Comparison of ENCODE assay signal across 11 mouse cellular contexts in the genomic region with DNA sequence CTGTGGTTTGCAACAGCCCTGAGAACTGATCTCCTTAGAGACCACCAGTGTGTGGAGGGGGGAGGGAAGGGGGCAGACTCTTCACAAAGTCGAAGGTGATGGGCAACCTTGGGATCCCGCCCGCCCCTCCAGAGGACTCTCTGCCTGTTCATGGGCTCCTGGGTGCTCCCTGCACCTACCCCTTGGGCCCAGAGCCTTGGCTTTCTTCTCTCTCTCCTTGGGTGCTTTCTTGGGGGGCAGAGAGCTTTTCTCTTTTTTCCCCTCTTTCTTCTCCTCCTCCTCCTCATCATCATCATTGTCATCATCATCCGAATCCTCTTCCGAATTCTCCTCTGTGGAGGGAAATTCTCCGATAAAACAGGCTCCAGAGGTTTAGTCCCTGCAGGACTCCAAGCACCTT. TPM values are rescaled to one million over a fixed set of nuclear protein-coding genes. Genes with fewer than 3 reads are reported as not detected.
A peak's percentile ranks its signal among the peaks of the same experiment; 100 is the strongest.
DNase-seq lines count a peak whose midpoint lies in the region; ATAC-seq lines count a peak whose summit lies in the region.
"Had no signal": no experiment of that assay in that cellular context is flagged by ENCODE, and none has a peak within 500 bp of the region (broad histone marks: within the 10 kb centered on the region; RNA-seq: fewer than 3 reads in every experiment).

No protein-coding gene starts in this region.

- no peak for ATAC-seq in hindbrain, embryonic 16.5 days
- ATAC-seq in midbrain, embryonic 13.5 days, result no peak
- no peak for ATAC-seq in midbrain, embryonic 16.5 days
- no peak for ATAC-seq in hindbrain, embryonic 13.5 days (ENCODE audit: low FRiP score)

- H3K4me1 ChIP-seq in hindbrain, embryonic 10.5 days (replicated peaks), result peaks cover 36% of the 10 kb centered on the region
- H3K4me1 ChIP-seq in hindbrain, embryonic 16.5 days (ENCODE audit: control insufficient read depth, insufficient read depth, low read depth, low read length), result peaks cover 20% of the 10 kb centered on the region
- peaks cover 25% of the 10 kb centered on the region for H3K4me1 ChIP-seq in midbrain, embryonic 13.5 days (replicated peaks)
- peaks cover 17% of the 10 kb centered on the region for H3K4me1 ChIP-seq in midbrain, embryonic 16.5 days (ENCODE audit: control insufficient read depth, insufficient read depth, low read length)
- peaks cover 27% of the 10 kb centered on the region for H3K4me1 ChIP-seq in hindbrain, embryonic 13.5 days (replicated peaks)

- peaks cover 86% of the 10 kb centered on the region for H3K27me3 ChIP-seq in hindbrain, embryonic 10.5 days (ENCODE audit: insufficient read depth, poor library complexity, severe bottlenecking)
- peaks cover 34% of the 10 kb centered on the region for H3K27me3 ChIP-seq in hindbrain, embryonic 16.5 days (replicated peaks; ENCODE audit: control insufficient read depth, insufficient read depth, low read length)
- H3K27me3 ChIP-seq in midbrain, embryonic 13.5 days, result peaks cover 78% of the 10 kb centered on the region
- peaks cover 42% of the 10 kb centered on the region for H3K27me3 ChIP-seq in midbrain, embryonic 16.5 days (ENCODE audit: control insufficient read depth, insufficient read depth, low read depth, low read length)
- peaks cover 80% of the 10 kb centered on the region for H3K27me3 ChIP-seq in hindbrain, embryonic 13.5 days

- H3K27ac ChIP-seq in hindbrain, embryonic 10.5 days, result no peak overlapping the region
- H3K27ac ChIP-seq in hindbrain, embryonic 16.5 days (ENCODE audit: low read depth, low read length), result no peak overlapping the region
- no peak overlapping the region for H3K27ac ChIP-seq in midbrain, embryonic 13.5 days
- H3K27ac ChIP-seq in midbrain, embryonic 16.5 days (ENCODE audit: low read length), result no peak overlapping the region
- H3K27ac ChIP-seq in hindbrain, embryonic 13.5 days, result no peak overlapping the region

- no peak overlapping the region; the same call in 1 of the 2 replicates for H3K4me2 ChIP-seq in hindbrain, embryonic 16.5 days (ENCODE audit: low read length)
- 0 out of 2 replicates have a peak overlapping the region, but pooled peaks have one; percentile 57 for H3K4me2 ChIP-seq in midbrain, embryonic 13.5 days (replicated peaks)
- H3K4me2 ChIP-seq in midbrain, embryonic 16.5 days (ENCODE audit: low read length), result no peak overlapping the region
- peak overlapping the region; percentile 57 for H3K4me2 ChIP-seq in hindbrain, embryonic 13.5 days

- H3K9ac ChIP-seq in hindbrain, embryonic 16.5 days (ENCODE audit: low read depth, low read length), result no peak overlapping the region
- H3K9ac ChIP-seq in midbrain, embryonic 13.5 days (replicated peaks), result no peak overlapping the region
- no peak overlapping the region for H3K9ac ChIP-seq in midbrain, embryonic 16.5 days (ENCODE audit: low read depth, low read length)
- H3K9ac ChIP-seq in hindbrain, embryonic 13.5 days, result peak overlapping the region; percentile 58; the same call in 1 of the 2 replicates

- H3K9me3 ChIP-seq in hindbrain, embryonic 10.5 days, result no peaks in the 10 kb centered on the region
- H3K9me3 ChIP-seq in hindbrain, embryonic 16.5 days (ENCODE audit: control insufficient read depth, low read length), result no peaks in the 10 kb centered on the region
- H3K9me3 ChIP-seq in midbrain, embryonic 13.5 days, result no peaks in the 10 kb centered on the region
- H3K9me3 ChIP-seq in midbrain, embryonic 16.5 days (replicated peaks; ENCODE audit: control insufficient read depth, low read length, poor library complexity, severe bottlenecking), result no peaks in the 10 kb centered on the region
- no peaks in the 10 kb centered on the region for H3K9me3 ChIP-seq in hindbrain, embryonic 13.5 days
- H3K9me3 ChIP-seq: G1E had no signal

- no peaks in the 10 kb centered on the region for H3K36me3 ChIP-seq in hindbrain, embryonic 10.5 days
- H3K36me3 ChIP-seq in hindbrain, embryonic 16.5 days (ENCODE audit: control insufficient read depth, insufficient read depth, low read length), result no peaks in the 10 kb centered on the region
- no peaks in the 10 kb centered on the region for H3K36me3 ChIP-seq in midbrain, embryonic 13.5 days
- no peaks in the 10 kb centered on the region for H3K36me3 ChIP-seq in midbrain, embryonic 16.5 days (ENCODE audit: control insufficient read depth, insufficient read depth, low read length)
- no peaks in the 10 kb centered on the region for H3K36me3 ChIP-seq in hindbrain, embryonic 13.5 days
- H3K36me3 ChIP-seq: G1E had no signal

- DNase-seq in hindbrain, embryonic 10.5 days (ENCODE audit: low spot score), result no peak
- no peak for DNase-seq in adrenal gland, postnatal 14 days
- DNase-seq in spleen, postnatal 10 days (ENCODE audit: low spot score in 2 of 2), result no peak
- DNase-seq: kidney, adult 2 months had no signal

- 6% methylated on average over 6 of the region's 6 CpGs for WGBS in hindbrain, embryonic 10.5 days
- 13% methylated on average over 6 of the region's 6 CpGs for WGBS in hindbrain, embryonic 16.5 days
- WGBS in midbrain, embryonic 13.5 days, result 9% methylated on average over 6 of the region's 6 CpGs
- WGBS in midbrain, embryonic 16.5 days, result 11% methylated on average over 6 of the region's 6 CpGs
- 11% methylated on average over 6 of the region's 6 CpGs for WGBS in hindbrain, embryonic 13.5 days

- H3K4me3 ChIP-seq in hindbrain, embryonic 10.5 days, result peak overlapping the region; percentile 56
- no peak overlapping the region for H3K4me3 ChIP-seq in hindbrain, embryonic 16.5 days (ENCODE audit: low read length)
- H3K4me3 ChIP-seq in midbrain, embryonic 13.5 days (replicated peaks), result no peak overlapping the region
- H3K4me3 ChIP-seq in midbrain, embryonic 16.5 days (ENCODE audit: low read depth, low read length), result no peak overlapping the region
- no peak overlapping the region for H3K4me3 ChIP-seq in hindbrain, embryonic 13.5 days

RNA-seq across cellular contexts. Expression of a gene that starts 1.5 kb away (rescaled TPM):
- 2.8 and 4.0 TPM in 2 replicates for polyA plus RNA-seq in hindbrain, embryonic 10.5 days (2016; fragmentation: Nextera tagmentation; extraction: Ambion mirVana)
- 1.5 and 1.6 TPM in 2 replicates for polyA plus RNA-seq in hindbrain, embryonic 16.5 days (2015; fragmentation: Nextera tagmentation; extraction: Ambion mirVana)
- polyA plus RNA-seq in midbrain, embryonic 13.5 days (2015; fragmentation: Nextera tagmentation; extraction: Ambion mirVana), result 1.7 and 2.6 TPM in 2 replicates
- polyA plus RNA-seq in midbrain, embryonic 16.5 days (2015; fragmentation: Nextera tagmentation; extraction: Ambion mirVana), result 1.4 and 1.7 TPM in 2 replicates
- polyA plus RNA-seq in hindbrain, embryonic 13.5 days (2015; fragmentation: Nextera tagmentation; extraction: Ambion mirVana), result 2.1 and 2.2 TPM in 2 replicates
- total RNA-seq in adrenal gland, postnatal 14 days (2021), result 0.71 TPM in 1 of 2 replicates, not detected in the other
- total RNA-seq: gastrocnemius, adult 18-20 months had no signal
- polyA plus RNA-seq: G1E; liver, embryonic 16.5 days had no signal

RNA-seq across cellular contexts. Expression of a gene that starts 12.9 kb away (rescaled TPM):
- polyA plus RNA-seq in hindbrain, embryonic 10.5 days (2016; fragmentation: Nextera tagmentation; extraction: Ambion mirVana), result 5.5 and 6.1 TPM in 2 replicates
- polyA plus RNA-seq in hindbrain, embryonic 16.5 days (2015; fragmentation: Nextera tagmentation; extraction: Ambion mirVana), result 1.4 and 2.0 TPM in 2 replicates
- 1.9 and 2.9 TPM in 2 replicates for polyA plus RNA-seq in midbrain, embryonic 13.5 days (2015; fragmentation: Nextera tagmentation; extraction: Ambion mirVana)
- polyA plus RNA-seq in midbrain, embryonic 16.5 days (2015; fragmentation: Nextera tagmentation; extraction: Ambion mirVana), result 1.3 and 1.4 TPM in 2 replicates
- polyA plus RNA-seq in hindbrain, embryonic 13.5 days (2015; fragmentation: Nextera tagmentation; extraction: Ambion mirVana), result 1.8 and 2.0 TPM in 2 replicates
- 10.6 and 11.4 TPM in 2 replicates for total RNA-seq in adrenal gland, postnatal 14 days (2021)

RNA-seq across cellular contexts. Expression of a gene that starts 35.2 kb away (rescaled TPM):
- 439 and 483 TPM in 2 replicates for polyA plus RNA-seq in hindbrain, embryonic 10.5 days (2016; fragmentation: Nextera tagmentation; extraction: Ambion mirVana)
- 287 and 323 TPM in 2 replicates for polyA plus RNA-seq in hindbrain, embryonic 16.5 days (2015; fragmentation: Nextera tagmentation; extraction: Ambion mirVana)
- polyA plus RNA-seq in midbrain, embryonic 13.5 days (2015; fragmentation: Nextera tagmentation; extraction: Ambion mirVana), result 382 and 387 TPM in 2 replicates
- polyA plus RNA-seq in midbrain, embryonic 16.5 days (2015; fragmentation: Nextera tagmentation; extraction: Ambion mirVana), result 304 and 312 TPM in 2 replicates
- 336 and 366 TPM in 2 replicates for polyA plus RNA-seq in hindbrain, embryonic 13.5 days (2015; fragmentation: Nextera tagmentation; extraction: Ambion mirVana)
- 814 and 958 TPM in 2 replicates for total RNA-seq in adrenal gland, postnatal 14 days (2021)

RNA-seq across cellular contexts. Expression of a gene that starts 50.2 kb away (rescaled TPM):
- polyA plus RNA-seq in hindbrain, embryonic 10.5 days (2016; fragmentation: Nextera tagmentation; extraction: Ambion mirVana), result 32.6 and 32.9 TPM in 2 replicates
- polyA plus RNA-seq in hindbrain, embryonic 16.5 days (2015; fragmentation: Nextera tagmentation; extraction: Ambion mirVana), result 25.0 and 25.7 TPM in 2 replicates
- polyA plus RNA-seq in midbrain, embryonic 13.5 days (2015; fragmentation: Nextera tagmentation; extraction: Ambion mirVana), result 20.2 and 26.9 TPM in 2 replicates
- 25.2 and 26.3 TPM in 2 replicates for polyA plus RNA-seq in midbrain, embryonic 16.5 days (2015; fragmentation: Nextera tagmentation; extraction: Ambion mirVana)
- polyA plus RNA-seq in hindbrain, embryonic 13.5 days (2015; fragmentation: Nextera tagmentation; extraction: Ambion mirVana), result 21.9 and 24.2 TPM in 2 replicates
- total RNA-seq in adrenal gland, postnatal 14 days (2021), result 20.5 and 29.6 TPM in 2 replicates

Comparison
In these comparisons a context has a peak if more than half of its experiments do, and no peak if none do; other contexts are left out.
1. H3K4me2 ChIP-seq: peak in midbrain, embryonic 13.5 days (single experiment) and hindbrain, embryonic 13.5 days (single experiment); none in hindbrain, embryonic 16.5 days (single experiment) and midbrain, embryonic 16.5 days (single experiment).